Mouse (Mus musculus) kidney, postnatal 14 days (tissue): ENCODE data around the gene Itgb6.

Experiments used
- DNase-seq: peaks from one replicate; pipeline ENCODE4 v3.0.0; 2022; ENCODE audit warnings: mixed read lengths

The Itgb6 gene

DNA sequence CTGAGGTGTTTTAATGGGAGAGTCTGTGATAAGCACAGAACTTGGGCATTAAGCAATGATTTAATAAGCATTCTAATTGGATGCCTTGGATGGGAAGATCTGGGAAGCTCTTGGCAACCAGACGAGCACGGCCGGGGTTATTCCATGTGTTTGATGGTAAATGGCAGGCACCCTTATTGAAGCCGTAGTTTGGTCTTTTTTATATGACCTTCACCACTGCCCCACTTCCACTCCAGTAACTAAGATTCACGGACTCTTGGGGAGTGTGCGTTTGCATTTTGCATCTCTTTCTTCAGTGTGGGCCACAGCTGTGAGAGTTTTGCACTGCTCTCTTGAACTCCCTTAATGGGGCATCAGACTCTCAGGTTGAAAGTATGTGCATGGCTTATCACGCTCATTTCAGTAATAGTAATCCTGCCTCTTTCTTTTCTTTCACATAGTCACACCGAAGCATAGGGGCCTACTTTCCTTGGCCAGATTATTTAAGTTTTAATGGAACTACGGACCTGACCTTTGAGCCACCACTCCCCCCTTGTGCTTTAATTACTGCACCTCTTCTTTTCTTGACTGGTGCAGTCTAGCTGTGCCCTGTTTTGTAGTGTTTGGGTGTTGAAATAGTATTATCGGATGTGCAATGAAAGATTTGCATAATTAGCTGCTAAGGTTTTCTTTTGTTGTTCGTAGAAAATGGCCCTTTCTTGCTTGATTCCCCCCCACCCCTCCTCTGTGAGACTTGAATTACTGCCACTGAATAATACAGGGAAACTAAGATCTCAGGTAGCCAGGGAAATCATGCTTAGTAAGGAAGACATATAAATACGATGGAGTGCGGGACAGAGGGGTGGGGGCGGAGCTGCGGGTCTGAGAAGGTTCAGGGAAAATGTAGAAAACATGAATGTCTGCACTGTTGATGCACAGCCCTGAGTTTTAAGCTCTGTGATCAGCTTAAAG lies 109.3 kb downstream of the Itgb6 start:
- no peak for DNase-seq

- no peak for DNase-seq
Observed at GRCm38 (mm10) chr2:60611622-60612021, 110.8 kb downstream of the Itgb6 start.

DNA sequence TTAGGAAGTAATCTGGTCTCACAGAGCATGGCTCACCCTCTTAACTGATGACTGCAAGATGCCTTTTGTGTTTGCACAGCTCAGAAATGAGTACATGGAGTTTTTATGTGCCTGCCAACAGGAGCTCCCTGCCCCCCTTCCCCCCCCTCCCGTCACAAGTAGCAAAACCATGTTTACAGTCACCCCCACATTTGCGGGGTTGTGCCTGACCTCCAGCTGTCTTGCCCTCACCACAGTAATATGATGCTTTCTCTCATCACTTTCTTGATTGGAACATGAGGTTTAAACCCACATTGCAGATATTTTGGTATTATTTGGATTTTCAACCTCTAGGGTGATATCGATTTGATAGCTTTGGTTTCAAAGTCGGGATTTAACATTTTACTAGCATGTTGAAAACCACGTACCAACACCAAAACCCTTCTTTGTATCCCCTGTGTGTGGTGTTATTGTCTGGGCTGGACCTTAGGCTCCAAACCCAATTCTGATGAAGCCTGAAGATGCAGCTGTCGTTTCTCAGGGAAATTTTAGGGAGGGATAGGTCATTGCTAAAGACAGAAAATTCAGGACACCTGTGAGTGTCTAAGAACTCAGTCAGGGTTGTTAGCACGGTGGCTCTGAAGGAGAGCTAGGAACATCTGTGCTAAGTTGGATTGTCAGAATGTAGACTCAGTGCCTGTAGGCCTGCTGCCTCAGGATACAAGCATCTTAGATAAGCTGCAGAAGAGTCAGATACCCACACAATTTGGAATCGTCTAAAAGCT lies 112.8 kb downstream of the Itgb6 start:
- no peak for DNase-seq

DNA sequence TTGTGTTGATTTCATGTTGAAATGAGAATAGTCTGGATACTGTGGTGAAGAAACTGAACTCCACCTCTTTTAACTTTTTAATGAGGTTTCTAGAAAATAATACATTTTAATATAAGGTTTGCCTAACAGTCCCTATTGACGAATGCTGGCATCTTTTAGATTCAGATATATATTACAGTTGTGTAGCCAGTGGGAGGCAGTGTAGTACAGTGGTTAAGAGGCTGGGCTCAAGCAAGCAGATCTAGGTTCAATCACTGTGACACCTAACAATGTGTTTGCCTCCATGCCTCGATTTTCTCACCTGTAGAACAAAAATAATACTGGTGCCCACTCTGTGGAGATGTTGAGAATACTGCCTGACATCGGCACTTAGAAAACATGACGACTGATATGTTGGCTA lies 114.5 kb downstream of the Itgb6 start:
- DNase-seq: peak; percentile 17

- no peak for DNase-seq
Observed at GRCm38 (mm10) chr2:60601326-60601725, 121.1 kb downstream of the Itgb6 start.

DNA sequence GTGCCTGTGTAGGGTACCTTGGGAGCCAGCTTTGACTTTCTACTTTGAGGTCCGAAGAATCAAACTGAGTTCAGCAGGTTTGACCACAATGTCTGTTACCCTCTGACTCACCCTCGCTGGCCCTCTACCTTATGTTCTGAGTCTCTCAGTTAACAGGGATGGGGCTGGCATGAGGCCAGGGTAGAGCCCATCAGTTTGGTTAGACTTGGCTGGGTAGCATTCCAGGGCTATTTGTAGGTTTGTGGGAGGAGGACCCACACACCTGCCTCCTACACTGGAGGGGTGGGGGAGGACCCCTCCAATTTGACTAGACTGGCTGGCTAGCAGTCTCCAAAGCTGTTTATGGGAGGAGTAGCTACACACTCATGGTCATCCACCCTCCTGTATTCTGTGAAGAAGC lies 121.6 kb downstream of the Itgb6 start:
- DNase-seq: no peak

- DNase-seq: no peak
Observed at GRCm38 (mm10) chr2:60583416-60583815, 139.0 kb downstream of the Itgb6 start.

- DNase-seq: no peak
Observed at GRCm38 (mm10) chr2:60554561-60554960, 167.9 kb downstream of the Itgb6 start.

- DNase-seq: peak; percentile 65
Observed at GRCm38 (mm10) chr2:60552902-60553682, 169.4 kb downstream of the Itgb6 start, which contains the start of gene Pla2r1. Pla2r1 (minus strand) TSS chr2:60553308.

DNA sequence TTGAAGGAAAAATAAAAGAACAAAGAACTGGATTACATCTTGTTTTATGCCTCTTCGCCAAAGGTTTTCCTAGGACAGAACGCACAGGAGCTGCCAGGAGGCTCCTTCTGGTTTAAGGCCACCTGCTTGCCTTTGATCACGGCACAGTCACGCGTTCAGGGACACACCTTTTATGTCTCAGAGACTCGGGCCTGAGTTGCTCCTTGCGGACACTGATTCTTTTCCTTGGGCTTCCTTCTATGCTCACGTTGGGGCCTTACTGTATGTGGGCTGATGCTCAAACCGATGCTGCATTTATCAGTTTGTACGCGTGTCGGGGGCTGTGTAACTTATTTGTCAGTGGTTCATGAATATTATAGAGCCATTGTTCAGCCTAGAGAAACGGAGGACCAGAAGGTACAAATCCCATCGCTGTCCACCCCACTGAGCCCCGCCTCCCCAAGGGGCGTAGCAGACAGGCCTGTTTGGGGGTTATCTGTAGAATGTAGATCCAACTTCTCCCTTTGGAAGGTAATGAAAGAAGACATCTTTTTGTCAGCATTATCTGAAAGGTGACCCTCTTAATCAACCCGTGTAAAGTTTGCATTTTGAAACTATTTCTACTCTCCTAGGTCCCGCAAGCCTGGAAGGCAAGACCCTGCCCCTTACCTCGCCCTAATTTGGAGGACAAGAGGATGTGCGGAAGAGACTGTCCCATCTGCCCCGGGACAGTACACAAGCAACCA lies 170.1 kb downstream of the Itgb6 start:
- no peak for DNase-seq

DNA sequence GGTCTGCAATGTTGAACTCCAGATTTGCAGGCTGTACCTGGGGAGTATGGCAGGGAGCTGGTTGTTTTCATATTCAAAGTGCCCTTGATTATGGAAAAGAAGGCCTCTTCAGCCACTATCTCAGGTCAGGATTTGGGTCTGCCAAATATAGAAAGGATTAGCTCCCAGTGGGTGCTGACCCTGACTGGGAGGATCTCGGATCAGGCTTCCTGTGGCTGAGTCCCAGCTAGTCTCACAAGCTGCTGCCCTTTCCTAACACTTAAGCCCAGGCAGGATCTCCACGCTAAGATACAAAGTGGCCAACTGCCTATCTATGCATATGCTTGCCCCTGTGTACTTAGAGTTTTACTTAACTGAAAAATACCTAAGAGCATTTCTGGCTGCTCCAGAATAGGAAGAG lies 170.8 kb downstream of the Itgb6 start:
- peak; percentile 10 for DNase-seq

DNA sequence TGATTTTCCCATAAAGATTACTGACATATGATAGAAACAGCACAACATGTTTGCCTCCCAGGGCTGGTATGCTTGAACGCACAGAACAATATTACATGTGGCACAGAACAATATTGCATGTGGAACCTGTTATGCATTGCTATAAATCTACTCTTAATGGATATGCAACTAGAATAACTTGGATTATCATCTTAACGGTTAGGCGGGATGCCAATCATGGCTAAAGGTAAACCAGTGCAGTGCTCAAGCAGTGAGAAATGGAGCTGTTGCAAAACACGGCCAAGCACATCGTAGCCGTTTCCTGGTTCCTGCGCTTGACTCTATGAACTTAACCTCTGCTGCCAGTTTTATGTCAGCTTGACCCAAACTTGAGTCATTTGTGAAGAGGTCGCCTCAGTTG lies 171.9 kb downstream of the Itgb6 start:
- no peak for DNase-seq

DNA sequence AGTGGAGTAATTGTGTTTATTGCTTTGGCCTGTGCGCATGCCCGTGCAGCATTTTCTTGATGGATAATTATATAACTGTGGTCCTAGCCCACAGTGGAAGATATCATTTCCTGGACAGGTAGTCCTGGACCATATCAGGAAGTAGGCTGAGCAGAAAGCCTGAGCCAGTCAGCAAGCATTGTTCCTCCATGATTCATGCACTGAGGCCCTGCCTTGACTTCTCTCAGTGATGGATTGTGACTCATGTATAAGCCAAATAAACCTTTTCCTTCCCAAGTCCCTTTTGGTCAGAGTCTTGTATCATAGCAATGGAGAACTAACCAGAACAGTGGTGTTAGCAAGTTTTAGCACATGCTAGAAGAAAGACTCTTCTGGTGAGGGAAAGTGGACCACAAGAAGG lies 172.6 kb downstream of the Itgb6 start:
- no peak for DNase-seq
